Mouse (Mus musculus) liver, embryonic 16.5 days (tissue): Measurements from ENCODE around the gene Vipr1. TPM values are rescaled to one million over a fixed set of nuclear protein-coding genes. Genes with fewer than 3 reads are reported as not detected.

Experiments used
- ATAC-seq: fragments of 200-750 bp; cut with Nextera tagmentation; 2 replicates; pipeline ENCODE4 v1.8.0; 2017; ENCODE audit warnings: low read depth, mild to moderate bottlenecking, moderate number of reproducible peaks, moderate library complexity
- H3K27ac ChIP-seq: fragments of 300-500 bp; sonication (generic); 2 replicates; pipeline ENCODE4 v1.5.1; 2014; ENCODE audit warnings: mild to moderate bottlenecking, low read length
- H3K27me3 ChIP-seq: fragments of 300-500 bp; sonication (generic); 2 replicates; pipeline ENCODE4 v1.6.1; 2014; ENCODE audit warnings: low read depth, low read length, mixed read lengths; ENCODE audit not compliant: control insufficient read depth, insufficient read depth
- H3K36me3 ChIP-seq: fragments of 300-500 bp; sonication (generic); 2 replicates; pipeline ENCODE4 v1.6.1; 2014; ENCODE audit warnings: mild to moderate bottlenecking; ENCODE audit not compliant: control insufficient read depth, insufficient read depth
- H3K4me1 ChIP-seq: fragments of 300-500 bp; sonication (generic); 2 replicates; pipeline ENCODE4 v1.6.1; 2014; ENCODE audit warnings: low read depth, low read length, mixed read lengths; ENCODE audit not compliant: control insufficient read depth
- H3K4me2 ChIP-seq: fragments of 300-500 bp; sonication (generic); 2 replicates; pipeline ENCODE4 v1.6.1; 2014; ENCODE audit warnings: low read depth, low read length, mixed read lengths
- H3K4me3 ChIP-seq: fragments of 300-500 bp; sonication (generic); 2 replicates; pipeline ENCODE4 v1.5.1; 2014; ENCODE audit warnings: low read depth, mild to moderate bottlenecking, low read length
- H3K9ac ChIP-seq: fragments of 300-500 bp; sonication (generic); 2 replicates; pipeline ENCODE4 v1.6.1; 2014; ENCODE audit warnings: low read depth, low read length
- H3K9me3 ChIP-seq: fragments of 300-500 bp; sonication (generic); replicated peaks from 2 replicates; pipeline ENCODE4 v1.6.1; 2016; ENCODE audit warnings: low read length; ENCODE audit not compliant: control insufficient read depth
- WGBS: fragments of 180-500 bp; shearing (Covaris S2); extraction: QIAGEN DNeasy Blood & Tissue Kit; methylation state at CpG from one replicate; pipeline ENCODE4 v1.1.7; 2014; ENCODE audit not compliant: insufficient replicate concordance; 5-methylcytosine and 5-hydroxymethylcytosine counted together
- polyA plus RNA-seq: library from polyadenylated mRNA; unstranded; fragments of >200 nt; fragmentation: Nextera tagmentation; extraction: Ambion mirVana; gene quantifications from 2 replicates; pipeline ENCODE4 v1.2.1, GENCODE M21; 2015

The Vipr1 gene
- polyA plus RNA-seq, 1 experiment from 2014 or later: 0.58 TPM

- Histone ChIP-seq H3K4me3 (no peak overlapping the region), H3K27me3 (peaks cover 24% of the 10 kb centered on the region), H3K27ac (no peak overlapping the region), H3K9ac (no peak overlapping the region), H3K4me2 (no peak overlapping the region), H3K36me3 (no peaks in the 10 kb centered on the region), H3K4me1 (peaks cover 6% of the 10 kb centered on the region), H3K9me3 (no peaks in the 10 kb centered on the region)
- WGBS: 48% methylated on average over 7 of the region's 7 CpGs
- ATAC-seq: no peak
Measured at GRCm38 (mm10) chr9:121647026-121647425, 4.5 kb downstream of the Vipr1 start.

- Histone ChIP-seq H3K4me3 (no peak overlapping the region), H3K27me3 (no peaks in the 10 kb centered on the region), H3K27ac (no peak overlapping the region), H3K36me3 (no peaks in the 10 kb centered on the region), H3K9me3 (no peaks in the 10 kb centered on the region), H3K9ac (no peak overlapping the region), H3K4me2 (no peak overlapping the region), H3K4me1 (no peaks in the 10 kb centered on the region)
- ATAC-seq: no peak
- 65% methylated on average over 10 of the region's 10 CpGs for WGBS
Measured at GRCm38 (mm10) chr9:121653668-121654067, 11.2 kb downstream of the Vipr1 start.

GRCm38 (mm10) chr9:121656322-121656721, 13.8 kb downstream of the Vipr1 start:
- Histone ChIP-seq H3K27me3 (no peaks in the 10 kb centered on the region; the same call in 1 of the 2 replicates), H3K4me1 (no peaks in the 10 kb centered on the region), H3K4me2 (no peak overlapping the region), H3K9me3 (no peaks in the 10 kb centered on the region), H3K36me3 (no peaks in the 10 kb centered on the region), H3K27ac (no peak overlapping the region), H3K4me3 (no peak overlapping the region), H3K9ac (no peak overlapping the region)
- no peak for ATAC-seq
- WGBS: 67% methylated on average over 5 of the region's 5 CpGs

- Histone ChIP-seq H3K36me3 (no peaks in the 10 kb centered on the region), H3K4me2 (no peak overlapping the region), H3K9me3 (no peaks in the 10 kb centered on the region), H3K27ac (no peak overlapping the region), H3K9ac (no peak overlapping the region), H3K27me3 (no peaks in the 10 kb centered on the region; the same call in 1 of the 2 replicates), H3K4me3 (no peak overlapping the region), H3K4me1 (no peaks in the 10 kb centered on the region)
- no peak for ATAC-seq
- 45% methylated on average over 13 of the region's 13 CpGs for WGBS
Measured at GRCm38 (mm10) chr9:121657143-121657542, 14.6 kb downstream of the Vipr1 start.

- no peaks in the 10 kb centered on the region; the same call in 1 of the 2 replicates for H3K27me3 ChIP-seq
- H3K36me3 ChIP-seq: no peaks in the 10 kb centered on the region
- no peak overlapping the region for H3K4me3 ChIP-seq
- 47% methylated on average over 7 of the region's 7 CpGs for WGBS
- no peak for ATAC-seq
- H3K4me2 ChIP-seq: no peak overlapping the region
- no peak overlapping the region for H3K27ac ChIP-seq
- no peaks in the 10 kb centered on the region for H3K9me3 ChIP-seq
- no peak overlapping the region for H3K9ac ChIP-seq
- H3K4me1 ChIP-seq: no peaks in the 10 kb centered on the region
Measured at GRCm38 (mm10) chr9:121658248-121658647, 15.7 kb downstream of the Vipr1 start.

GRCm38 (mm10) chr9:121659791-121660190, 17.3 kb downstream of the Vipr1 start:
- H3K27me3 ChIP-seq: no peaks in the 10 kb centered on the region; the same call in 1 of the 2 replicates
- H3K36me3 ChIP-seq: no peaks in the 10 kb centered on the region
- no peaks in the 10 kb centered on the region for H3K4me1 ChIP-seq
- H3K4me3 ChIP-seq: no peak overlapping the region
- H3K27ac ChIP-seq: no peak overlapping the region
- no peak overlapping the region for H3K4me2 ChIP-seq
- no peak for ATAC-seq
- H3K9me3 ChIP-seq: no peaks in the 10 kb centered on the region
- 57% methylated on average over 7 of the region's 7 CpGs for WGBS
- no peak overlapping the region for H3K9ac ChIP-seq

- no peak for ATAC-seq
- H3K27me3 ChIP-seq: peaks cover 9% of the 10 kb centered on the region
Measured at GRCm38 (mm10) chr9:121663467-121663866, 21.0 kb downstream of the Vipr1 start.

GRCm38 (mm10) chr9:121664104-121664503, 21.6 kb downstream of the Vipr1 start:
- Histone ChIP-seq H3K9me3 (no peaks in the 10 kb centered on the region), H3K4me1 (no peaks in the 10 kb centered on the region), H3K36me3 (no peaks in the 10 kb centered on the region), H3K9ac (no peak overlapping the region), H3K4me2 (no peak overlapping the region), H3K27ac (no peak overlapping the region), H3K4me3 (no peak overlapping the region), H3K27me3 (peaks cover 16% of the 10 kb centered on the region)
- ATAC-seq: no peak
- WGBS: 58% methylated on average over 5 of the region's 5 CpGs

More at GRCm38 (mm10) chr9:121663467-121663866, 21.0 kb downstream of the Vipr1 start:
- no peaks in the 10 kb centered on the region for H3K4me1 ChIP-seq
- H3K36me3 ChIP-seq: no peaks in the 10 kb centered on the region
- no peak overlapping the region for H3K9ac ChIP-seq
- WGBS: 60% methylated on average over 6 of the region's 6 CpGs
- H3K27ac ChIP-seq: no peak overlapping the region
- H3K9me3 ChIP-seq: no peaks in the 10 kb centered on the region
- H3K4me2 ChIP-seq: no peak overlapping the region
- no peak overlapping the region for H3K4me3 ChIP-seq

GRCm38 (mm10) chr9:121666957-121667630, 24.6 kb downstream of the Vipr1 start:
- Histone ChIP-seq H3K4me3 (no peak overlapping the region), H3K9ac (no peak overlapping the region), H3K9me3 (no peaks in the 10 kb centered on the region), H3K4me2 (no peak overlapping the region), H3K4me1 (peaks cover 4% of the 10 kb centered on the region), H3K27me3 (peaks cover 30% of the 10 kb centered on the region), H3K36me3 (no peaks in the 10 kb centered on the region), H3K27ac (no peak overlapping the region)
- WGBS: 76% methylated on average over 16 of the region's 16 CpGs
- no peak for ATAC-seq
